Mouse (Mus musculus) thymus, adult 2 months (tissue): ENCODE results near the gene Mzt1.

ENCODE experiments used
- CTCF ChIP-seq: fragments of 200-500 bp; IDR thresholded peaks from 2 replicates; pipeline ENCODE4 v1.5.1; 2012; ENCODE audit warnings: mild to moderate bottlenecking, control low read depth, low read length, moderate library complexity, borderline replicate concordance; ENCODE audit not compliant: control insufficient read depth, poor library complexity, insufficient read depth; ENCODE audit errors: extremely low read depth
- POLR2A ChIP-seq: fragments of 200-500 bp; IDR thresholded peaks from 2 replicates; pipeline ENCODE4 v1.6.1; 2012; ENCODE audit warnings: mild to moderate bottlenecking, low read length, control low read depth, moderate library complexity; ENCODE audit not compliant: control insufficient read depth, poor library complexity, insufficient read depth; ENCODE audit errors: extremely low read depth

DNA sequence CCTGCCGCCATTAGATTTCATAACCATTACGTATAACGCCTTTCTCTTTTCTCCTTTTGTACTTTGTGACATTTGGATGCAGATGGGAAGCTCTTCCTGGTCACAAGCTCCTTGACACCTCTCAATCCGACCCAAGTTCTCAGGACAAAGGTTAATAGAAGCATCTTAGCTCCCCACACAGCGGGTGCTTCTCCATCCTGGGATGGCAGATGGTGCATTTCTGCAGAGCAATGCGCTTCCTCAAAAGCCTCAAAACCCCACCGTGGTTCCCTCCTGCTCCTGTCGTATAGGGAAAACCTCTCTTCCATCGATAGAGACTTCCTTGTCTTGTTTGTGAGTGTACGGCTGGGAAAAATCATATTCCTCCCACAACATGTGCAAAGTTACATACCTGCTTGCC is 1.8 kb downstream of the Mzt1 start:
- TF ChIP-seq CTCF (no peak), POLR2A (no peak)
